Mouse (Mus musculus) lung, postnatal 14 days (tissue): ENCODE measurements around the gene Gm28043.
"Not testable (repeated sequence)": the region's sequence is repeated elsewhere in the genome, so short reads cannot be mapped to it uniquely, and the experiment has no call there.

Experiments
- DNase-seq: peaks from one replicate; pipeline ENCODE4 v3.0.0; 2021

Gene Gm28043

DNA sequence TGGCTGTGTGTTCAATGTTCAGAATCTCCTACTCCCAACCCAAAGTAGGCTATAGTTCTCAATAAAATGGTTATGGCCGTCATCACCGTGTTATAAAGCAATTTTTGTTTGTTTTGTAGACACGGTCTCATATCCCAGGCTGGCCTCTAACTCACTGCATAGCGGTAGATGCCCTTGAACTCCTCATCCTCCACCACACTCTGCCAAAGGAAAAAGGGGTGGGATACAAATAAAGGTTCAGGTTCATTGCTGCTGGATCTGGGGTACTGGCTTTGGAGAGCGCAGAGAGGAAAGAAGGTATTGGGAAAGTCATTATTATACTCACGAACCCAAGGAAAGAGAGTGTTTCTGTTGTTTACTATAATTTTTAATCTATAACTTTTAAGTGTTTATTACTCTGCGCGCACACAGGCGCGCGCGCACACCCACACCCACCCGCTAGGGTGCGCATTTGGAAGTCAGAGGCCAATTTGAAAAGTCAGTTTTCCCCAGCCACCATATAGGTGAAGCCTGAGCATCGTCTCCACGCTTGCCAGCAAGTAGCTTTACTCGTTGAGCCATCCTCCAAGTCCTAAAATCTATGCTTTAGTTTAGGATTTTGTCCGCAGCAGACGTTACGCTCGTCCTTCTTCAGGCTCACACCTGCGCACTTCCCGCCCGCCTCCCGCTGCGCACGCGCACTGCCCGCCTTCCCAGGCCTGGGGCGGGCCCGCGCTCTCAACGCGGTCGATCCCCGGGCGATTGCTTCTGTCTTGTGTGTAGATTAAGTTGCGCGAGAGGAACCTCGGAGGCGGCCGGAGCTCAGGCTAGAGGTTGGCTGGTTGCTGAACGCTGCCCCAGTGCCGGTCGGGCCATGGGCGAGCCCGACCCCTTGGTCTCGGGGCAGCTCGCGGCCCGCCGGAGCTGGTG lies at the start of gene Gm28043, which contains the start of gene Rnf8:
Gm28043 (plus strand) TSS at position 762 of the 909 bp plus-strand sequence.
Rnf8 (plus strand) TSS at position 676 of the 909 bp plus-strand sequence.
- DNase-seq: peak; percentile 95

DNA sequence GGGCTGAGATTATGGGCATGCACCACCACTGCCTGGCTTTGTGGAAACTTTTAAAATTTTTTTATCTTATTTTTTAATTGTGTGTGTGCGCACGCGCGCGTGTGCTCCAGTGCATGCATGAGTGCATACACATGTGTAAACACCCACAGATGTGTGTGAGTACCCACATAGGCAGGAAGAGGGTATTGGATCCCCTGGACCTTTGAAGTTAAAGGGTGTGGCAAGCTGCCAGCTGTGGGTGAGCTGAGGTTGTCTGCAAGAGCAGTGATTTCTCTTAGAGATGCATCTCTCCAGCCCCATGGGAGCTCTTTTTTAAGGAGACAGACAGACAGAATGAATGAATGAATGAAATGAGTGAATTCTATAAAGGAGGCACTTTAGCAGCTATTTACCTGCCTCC lies 49.2 kb upstream of the Gm28043 start:
- no peak for DNase-seq

DNA sequence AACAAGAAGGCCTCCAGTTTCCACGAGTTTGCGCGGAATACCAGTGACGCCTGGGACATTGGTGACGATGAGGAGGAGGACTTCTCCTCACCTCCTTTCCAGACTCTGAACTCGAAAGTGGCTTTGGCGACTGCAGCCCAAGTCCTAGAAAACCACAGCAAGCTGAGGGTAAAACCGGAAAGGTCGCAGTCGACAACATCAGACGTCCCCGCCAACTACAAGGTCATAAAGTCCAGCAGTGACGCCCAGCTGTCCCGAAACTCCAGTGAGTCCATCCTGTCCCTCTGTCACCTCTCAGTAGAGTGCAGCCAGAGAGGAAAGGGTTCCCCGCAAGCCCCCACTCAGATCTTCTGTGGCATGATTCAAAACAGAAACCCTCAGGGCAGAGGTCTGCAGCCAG lies 46.2 kb upstream of the Gm28043 start:
- DNase-seq: no peak

DNA sequence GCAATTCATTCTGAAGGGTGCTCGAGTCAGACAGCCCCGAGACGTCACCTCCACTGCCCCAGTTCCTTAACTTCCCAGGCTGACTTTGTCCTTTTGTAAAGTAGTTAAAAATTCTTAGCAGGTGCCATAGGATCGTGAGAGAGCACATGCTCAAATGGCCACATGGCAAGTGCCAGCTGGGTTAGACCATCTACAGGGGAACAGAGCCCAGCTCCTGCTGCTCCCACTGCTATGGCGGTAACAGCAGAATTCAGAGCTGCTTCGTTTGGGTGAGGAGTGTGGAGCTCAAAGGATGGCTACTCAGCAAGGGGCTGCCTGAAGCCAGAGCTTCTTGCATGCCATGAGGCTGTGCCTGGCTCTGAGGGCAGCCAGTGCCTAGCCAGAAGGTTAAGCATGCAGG lies 44.8 kb upstream of the Gm28043 start:
- DNase-seq: no peak

DNA sequence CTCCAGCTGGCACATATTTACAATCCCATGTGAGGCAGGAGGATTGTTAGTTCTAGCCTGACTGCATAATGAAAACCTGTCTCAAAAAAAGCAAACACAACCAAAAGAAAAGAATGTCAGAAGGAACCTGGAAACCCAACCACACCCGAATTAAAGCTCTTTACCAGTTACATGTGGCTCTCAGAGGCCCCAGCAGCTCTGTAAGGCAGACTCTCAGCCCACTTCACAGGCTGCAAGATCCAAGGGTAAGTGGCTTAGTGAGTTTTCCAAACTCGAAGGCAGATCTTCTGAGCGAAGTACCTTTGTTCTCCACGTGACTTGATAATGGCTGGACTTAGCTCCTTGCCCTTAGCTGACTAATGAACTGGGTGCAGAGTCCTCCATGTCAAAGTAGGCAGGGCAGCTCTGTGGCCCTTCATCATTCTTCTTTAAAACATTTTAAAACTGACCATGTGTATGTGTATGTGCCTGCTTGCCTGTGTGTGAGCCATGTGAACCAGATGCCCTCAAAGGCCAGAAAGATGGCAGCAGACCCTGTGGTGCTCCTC lies 35.0 kb upstream of the Gm28043 start:
- no peak for DNase-seq

DNA sequence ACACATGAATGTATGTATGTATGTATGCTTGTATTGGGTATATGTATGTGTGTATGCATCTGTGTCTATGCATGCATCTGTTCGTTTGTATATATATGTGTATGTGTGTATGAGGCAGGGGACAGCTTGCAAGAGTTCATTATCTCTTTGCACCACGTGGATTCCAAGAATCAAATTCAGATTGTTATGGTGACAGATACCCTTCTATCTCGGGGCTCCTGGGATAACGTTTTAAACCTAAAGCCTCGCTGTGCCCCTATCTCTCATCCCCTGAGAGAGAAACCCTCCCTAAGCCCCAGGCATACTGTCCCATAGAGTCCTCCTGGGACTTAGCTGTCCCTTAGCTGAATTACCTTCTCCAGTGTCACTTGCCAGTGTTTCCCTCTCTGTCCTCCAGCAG lies 31.1 kb upstream of the Gm28043 start:
- DNase-seq: no peak

DNA sequence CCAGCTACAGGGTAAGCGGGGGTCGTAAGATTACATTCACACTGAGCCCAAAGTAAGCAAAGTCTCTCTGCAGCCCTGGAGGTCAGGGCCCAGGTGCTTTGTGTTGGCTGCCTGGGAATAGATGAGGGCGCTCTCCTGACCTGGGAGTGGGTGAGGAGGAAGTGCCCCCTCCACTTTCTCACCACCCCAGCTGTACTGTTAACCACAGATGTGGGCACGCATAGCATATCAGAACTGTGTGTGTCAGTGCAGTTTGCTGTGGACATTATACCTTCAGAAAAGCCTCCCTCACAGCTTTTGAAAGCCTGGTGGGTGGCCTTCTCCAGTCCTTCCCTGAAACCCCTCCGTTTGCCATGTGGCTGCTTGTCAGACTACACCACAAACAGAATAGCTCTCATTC lies 30.4 kb upstream of the Gm28043 start:
- no peak for DNase-seq

DNA sequence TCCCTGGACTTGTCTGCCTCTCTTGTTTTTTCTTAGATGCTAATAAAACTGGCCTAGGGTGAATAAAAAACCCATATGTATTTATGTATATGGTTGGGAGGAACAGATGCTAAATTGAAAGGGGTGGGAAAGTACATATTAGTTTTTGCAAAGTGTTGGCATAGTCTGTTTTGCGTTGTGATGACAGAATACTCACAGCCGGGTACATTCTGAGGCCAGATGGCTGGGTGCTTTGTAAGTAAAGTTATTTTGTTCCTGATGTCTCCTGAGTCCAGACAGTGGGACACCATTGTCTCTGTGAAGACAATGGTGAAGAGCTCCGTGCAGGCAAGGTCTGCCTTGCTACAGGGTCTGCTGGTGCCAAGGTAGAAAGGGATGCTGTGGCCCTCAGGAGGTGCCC lies 29.9 kb upstream of the Gm28043 start:
- DNase-seq: no peak

DNA sequence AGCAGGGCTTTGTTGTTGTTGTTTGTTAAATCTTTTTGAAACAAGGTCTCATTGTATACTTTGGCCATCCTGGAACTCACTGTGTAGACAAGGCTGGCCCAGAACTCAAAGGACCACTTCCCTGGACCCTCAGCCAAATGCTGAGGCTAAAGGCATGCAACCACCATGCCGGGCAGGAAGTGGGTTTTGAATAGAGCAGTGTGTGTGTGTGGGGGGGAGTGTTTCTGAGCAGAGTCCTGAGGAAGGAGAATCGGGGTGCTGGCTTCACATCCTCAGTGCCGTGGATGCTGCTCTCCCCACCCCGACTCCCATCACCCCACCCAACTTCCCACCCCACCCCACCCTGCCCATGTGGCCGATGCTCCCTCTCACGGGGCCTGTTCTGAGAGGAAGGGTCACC lies 29.2 kb upstream of the Gm28043 start:
- DNase-seq: no peak

DNA sequence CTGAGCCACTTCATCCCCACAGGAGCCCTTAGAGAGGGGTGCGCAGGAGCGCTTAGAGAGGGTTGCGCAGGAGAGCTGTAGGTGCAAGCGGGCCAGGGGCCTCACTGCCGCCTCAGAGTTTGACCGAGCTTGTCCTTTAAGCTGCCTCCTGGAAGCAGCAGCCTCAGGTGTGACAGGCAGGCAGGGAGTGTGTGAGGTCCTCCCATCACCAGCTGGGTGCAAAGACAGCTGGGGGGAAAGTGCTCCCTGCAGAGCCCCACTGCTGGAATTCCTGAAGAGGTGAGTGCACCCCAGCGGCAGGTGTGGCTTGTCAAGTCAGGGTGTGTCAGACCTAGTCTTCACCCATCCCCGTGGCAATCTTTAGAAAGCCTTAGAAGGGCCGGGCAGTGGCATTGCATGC lies 27.8 kb upstream of the Gm28043 start:
- no peak for DNase-seq

DNA sequence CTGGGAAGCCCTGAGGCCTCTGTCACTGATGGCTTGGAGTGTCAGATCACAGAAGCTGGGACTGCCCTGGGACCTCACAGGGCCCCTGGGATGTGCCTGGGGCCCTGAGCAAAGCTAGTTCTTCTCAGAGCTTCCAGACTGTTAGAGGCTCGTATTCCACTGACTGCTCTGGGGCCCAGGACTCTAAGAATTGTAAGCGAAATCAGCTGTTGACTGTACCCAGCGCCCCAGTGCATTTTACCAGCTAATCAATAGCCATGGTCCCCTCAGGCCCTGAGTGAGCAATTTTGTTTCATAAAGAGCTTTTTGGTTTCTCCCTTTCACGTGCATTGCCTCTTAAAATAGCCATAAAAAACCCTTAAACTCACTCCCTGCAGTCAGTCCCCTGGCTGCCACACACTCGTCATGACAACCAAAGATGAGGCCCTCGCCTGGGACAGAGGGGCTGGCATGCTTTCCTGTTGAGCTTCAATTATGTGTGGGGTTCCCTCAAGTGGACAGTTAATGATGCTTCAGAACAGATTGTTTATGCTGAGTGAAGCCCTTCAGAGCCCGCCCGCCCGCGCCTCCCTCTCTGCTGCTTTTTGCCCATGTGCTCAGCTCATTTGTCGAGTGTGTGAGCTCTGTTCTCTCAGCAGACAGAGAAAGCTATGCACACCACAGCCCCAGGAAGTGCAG lies 25.3 kb upstream of the Gm28043 start:
- peak; percentile 7 for DNase-seq

DNA sequence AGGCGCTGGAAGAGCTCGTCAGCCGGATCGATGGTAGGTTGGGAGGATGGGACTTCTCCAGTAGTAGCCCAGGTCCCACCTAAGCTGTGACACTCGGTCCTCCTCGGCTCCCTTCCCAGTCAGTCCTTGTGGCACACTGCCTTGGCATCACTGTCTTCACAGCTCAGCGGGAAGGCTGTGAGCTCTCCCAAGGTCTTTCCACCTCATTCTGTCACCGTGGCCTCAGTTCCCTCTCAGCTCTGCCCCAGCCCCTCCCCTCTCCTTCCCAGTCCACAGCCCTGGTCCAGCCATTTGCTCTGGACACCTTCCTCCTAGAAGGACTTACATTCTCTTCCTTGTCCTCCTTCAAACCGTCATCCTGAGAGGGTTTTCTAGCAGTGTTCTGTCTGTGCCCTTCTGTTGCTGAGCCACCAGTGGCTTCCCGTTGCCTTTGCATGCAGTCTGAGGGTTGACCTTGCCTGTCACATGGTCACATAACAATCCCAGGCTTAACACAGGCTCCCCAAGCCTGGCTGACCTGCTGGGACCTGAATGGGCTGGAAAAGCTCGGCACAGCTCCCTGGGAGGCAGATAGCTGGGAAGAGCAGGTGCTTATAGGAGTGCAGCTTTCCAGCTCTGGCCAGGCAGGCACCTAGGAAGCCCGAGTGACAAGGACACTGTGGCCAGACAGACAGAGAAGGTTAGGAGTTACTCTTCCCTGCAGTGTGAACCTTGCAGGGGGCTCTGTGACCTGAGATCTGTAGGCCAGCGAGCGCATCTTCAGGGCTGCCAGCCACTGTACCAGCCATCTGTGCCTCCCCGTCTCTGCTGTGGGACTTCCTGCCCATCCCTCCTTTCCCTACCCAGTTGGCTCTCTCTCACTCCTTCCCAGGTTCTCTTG lies 18.5 kb upstream of the Gm28043 start:
- DNase-seq: no peak

DNA sequence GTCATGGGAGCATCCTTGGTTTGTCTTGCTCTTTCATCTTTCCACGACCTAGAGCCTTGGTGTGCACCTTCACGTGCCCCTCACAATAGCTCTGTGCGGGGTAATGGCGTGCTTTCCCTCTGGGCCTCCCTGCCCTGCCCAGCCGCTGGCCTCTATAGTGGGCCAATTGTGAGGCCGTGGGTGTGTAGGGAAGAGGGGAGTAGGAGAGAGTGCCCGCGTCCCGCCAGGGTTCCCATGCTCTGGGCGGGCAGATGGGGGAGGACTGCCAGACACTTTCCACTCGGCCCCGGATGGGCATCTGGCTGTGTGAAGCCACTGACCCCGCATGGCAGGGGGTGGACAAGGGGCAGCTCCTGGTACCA lies 17.9 kb upstream of the Gm28043 start:
- DNase-seq: no peak

DNA sequence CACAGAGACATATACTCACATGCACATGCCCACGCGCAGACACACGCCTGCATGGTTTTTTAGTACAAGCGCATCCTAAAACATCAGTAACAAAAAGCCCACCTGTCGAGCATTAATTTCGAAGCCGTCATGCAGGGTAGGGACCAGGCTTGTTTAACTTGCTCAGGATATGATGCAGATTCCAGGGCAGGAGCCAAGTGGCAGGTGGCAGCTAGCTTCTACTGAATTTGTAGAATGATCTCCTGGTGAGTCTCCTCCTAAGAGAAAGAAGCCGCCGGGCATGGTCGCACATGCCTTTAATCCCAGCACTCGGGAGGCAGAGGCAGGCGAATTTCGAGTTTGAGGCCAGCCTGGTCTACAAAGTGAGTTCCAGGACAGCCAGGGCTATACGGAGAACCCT lies 15.6 kb upstream of the Gm28043 start:
- DNase-seq: no peak

DNA sequence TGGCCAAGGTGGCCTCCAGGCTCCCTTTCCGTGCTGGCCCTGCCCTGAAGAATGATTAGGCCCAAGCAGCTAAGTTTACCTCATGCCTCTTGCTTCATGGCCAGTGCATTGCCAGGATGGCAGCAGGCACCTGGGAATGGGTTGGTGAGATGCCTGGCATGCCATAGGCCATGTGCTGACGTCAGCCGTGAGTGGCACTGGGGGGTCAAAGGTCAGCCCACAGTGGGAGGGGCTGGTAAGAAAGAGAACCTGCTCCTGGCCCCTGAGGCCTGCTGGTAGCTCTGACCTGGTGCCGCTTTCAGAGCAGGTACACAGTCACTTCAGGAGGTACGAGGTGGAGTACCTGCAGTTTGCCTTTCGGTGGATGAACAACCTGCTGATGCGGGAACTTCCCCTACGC lies 15.1 kb upstream of the Gm28043 start:
- no peak for DNase-seq

DNA sequence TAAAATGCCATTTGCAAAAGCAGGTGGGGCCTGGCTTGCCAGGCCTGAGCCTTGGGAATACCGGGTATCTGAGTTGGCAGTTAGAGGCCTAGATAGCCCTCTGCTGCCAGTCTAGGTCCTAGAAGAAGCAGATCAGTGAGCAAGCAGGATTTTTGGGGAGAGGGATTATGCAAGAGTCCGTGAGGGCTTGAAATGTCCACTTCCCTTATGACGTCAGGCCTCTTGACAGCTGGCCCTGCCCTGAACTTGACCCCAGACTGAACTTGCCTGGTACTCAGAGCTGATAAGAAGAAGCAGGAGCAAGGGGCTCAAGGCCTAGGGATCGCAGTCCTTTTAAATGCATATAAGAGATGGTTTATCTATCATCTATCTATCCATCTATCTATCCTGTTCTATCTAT lies 13.3 kb upstream of the Gm28043 start:
- DNase-seq: peak; percentile 60

DNA sequence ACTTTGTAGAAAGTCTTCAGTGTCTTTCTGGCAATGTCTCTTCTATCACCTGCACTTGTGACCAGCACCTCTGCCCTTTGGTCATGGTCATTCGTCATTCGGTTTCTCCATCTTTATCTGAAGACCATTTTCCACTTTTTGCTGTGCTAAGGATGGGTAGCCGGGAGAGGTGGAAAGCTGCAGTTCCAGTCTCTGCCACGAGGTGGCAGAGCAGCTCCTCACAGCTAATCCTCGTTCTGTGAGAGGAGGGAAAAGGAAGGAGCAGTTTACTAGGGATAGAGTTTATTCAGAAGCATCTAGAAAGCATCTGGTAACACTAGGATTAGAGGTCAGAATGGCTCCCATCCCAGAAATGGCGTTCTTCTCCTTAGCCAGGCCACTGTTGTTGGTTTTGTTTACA lies 11.4 kb upstream of the Gm28043 start:
- peak; percentile 89 for DNase-seq

DNA sequence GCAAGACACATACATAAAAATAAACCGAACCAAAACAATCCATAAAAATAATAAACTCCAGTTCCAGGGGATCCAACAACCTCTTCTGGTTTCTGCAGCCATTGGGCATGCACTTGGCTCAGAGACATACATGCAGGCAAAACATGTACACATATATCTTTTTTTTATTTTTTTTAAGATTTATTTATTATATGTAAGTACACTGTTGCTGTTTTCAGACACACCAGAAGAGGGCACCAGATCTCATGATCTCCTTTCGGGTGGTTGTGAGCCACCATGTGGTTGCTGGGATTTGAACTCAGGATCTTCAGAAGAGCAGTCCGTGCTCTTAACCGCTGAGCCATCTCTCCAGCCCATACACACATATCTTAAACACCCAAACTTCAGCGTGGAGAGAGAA lies 1.2 kb upstream of the Gm28043 start:
- not testable (repeated sequence) for DNase-seq

DNA sequence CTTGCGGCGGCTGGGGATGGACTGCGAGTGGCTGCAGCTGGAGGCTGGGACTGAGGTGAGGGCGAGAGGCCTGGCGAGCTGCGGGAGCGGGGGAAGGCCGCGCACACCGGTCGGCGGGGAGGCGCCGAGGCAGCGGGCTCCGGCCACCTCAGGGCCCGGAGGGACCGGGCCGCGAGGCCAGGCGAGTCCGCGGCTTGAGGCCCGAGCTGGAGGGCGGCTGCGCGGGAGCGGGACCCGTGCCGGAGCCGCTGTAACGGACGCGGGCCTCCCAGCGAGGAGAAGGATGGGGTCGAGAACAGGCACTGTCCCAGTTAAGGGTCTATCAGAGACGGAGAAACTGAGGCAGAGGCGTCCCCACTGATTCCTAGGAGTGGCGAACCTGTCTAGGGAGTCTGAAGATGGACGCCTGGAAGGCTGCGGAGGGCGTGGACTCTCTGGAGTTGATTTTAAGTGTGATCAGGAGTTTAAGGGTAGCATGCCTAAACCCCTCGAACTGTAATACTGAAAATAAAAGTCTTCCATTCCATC lies 412 bp downstream of the Gm28043 start:
- no peak for DNase-seq

DNA sequence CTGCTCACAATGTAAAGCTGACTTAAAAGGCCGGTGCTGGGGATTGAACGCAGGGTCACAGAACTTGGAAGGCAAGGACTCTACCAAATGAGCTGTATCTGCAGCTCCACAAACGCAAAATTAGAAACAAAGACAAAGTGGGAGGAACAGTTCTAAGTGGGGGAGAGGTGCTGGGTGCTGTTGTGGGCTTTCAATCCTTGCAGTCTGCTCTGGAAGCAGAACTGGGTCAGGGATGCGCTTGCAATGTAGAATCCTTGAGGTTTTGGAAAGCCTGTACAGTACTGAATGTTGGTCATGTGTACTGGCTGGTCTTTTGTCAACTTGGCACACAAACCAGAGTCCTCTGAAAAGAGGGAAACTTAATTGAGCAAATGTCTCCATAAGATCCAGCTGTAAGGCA lies 940 bp downstream of the Gm28043 start:
- DNase-seq: no peak

DNA sequence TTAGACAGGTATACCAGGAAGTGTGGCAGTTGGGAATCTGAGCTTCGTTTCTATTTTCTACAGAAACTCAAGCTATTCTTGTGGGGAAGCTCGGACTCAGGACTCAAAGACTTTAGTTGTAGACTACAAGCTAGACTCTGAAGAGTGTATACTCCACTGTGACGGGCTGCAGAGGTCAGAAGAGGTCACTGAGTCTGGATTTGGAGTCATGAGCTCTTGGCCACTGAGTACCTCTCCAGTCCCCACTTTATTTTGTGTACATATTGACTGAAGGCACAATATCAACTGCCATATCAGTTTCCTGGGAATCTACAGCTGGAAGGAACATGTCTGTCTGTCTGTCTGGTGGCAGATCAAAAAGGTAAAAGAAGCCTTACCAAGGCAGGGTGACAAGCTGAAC lies 4.6 kb downstream of the Gm28043 start:
- DNase-seq: no peak

DNA sequence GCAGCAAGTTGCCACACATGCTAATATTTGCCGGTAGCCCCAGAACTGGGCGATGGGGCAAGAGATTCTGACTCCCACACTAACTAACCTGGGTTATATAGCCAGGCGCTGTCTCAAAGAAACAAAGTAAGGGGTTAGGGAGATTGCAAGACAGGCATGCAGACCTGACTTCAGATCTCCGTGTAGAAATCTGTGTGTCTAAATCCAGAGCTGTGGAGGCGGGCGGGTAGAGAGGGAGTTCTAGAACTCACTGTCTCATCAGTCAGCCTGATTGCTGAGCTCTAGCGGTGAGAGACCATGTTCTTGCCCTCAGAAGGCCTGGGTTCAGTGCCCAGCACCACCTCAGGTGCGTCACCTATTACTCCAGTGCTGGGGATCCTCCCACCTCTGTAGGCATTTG lies 8.8 kb downstream of the Gm28043 start:
- DNase-seq: no peak

DNA sequence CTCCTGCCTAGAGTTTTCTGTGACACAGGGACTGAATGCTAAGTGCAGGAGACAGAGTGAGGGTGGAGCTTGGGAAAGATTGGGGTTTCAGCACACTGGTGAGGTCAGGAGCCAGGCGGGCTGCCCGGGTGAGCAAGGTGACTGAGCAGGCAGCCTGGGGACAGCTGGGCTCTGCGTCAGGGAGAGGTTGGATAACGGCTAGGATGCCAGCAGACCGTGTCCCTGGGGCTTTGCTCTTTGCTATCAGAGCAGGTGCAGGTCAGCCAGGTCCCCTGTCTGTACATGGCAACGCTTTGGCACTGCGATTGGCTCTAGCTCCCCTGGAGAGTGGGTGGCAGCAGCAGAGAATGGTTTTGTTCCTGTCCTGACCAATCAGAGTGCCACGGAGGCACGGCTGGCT lies 12.6 kb downstream of the Gm28043 start:
- no peak for DNase-seq
